Comparison of ENCODE assay signal across 8 mouse cellular contexts in the genomic region with DNA sequence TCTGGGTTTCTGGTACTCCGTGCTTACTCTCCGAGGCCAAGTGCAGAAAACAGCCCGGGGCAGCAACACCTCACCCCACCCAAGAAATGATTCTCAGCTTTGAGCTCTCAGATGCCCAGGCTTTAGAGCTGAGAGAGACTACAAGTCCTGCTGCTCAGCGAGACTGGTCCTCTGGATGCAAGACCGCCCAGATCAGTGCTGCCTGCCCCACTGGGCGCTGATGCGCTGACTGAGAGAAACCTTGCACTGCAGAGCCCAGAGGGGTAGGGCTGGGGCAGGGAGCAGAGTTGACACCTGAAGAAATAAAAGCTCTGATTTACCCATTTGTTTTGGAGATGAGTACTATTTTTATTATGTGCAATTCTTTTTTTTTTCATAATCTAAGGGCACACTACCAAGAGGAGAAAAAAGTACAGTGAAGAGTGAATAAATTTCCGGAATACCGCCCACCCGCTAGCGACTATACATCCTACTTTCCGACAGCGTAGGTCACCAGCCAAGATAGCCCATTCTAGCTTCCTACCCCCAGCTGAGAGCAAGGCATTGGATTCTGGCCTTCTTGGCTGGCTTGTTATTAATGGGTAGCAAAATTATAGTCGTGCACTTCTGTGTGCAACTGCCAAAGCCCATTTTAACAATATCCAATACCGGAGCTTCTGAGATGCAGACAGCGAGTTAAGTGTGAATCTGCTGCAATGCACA. TPM values are rescaled to one million over a fixed set of nuclear protein-coding genes. Genes with fewer than 3 reads are reported as not detected.
DNase-seq lines count a peak whose midpoint lies in the region; ATAC-seq and TF ChIP-seq lines count a peak whose summit lies in the region.

Gene Arpp21 (minus strand): TSS at position 243 of the 702 bp plus-strand sequence.

- H3K4me1 ChIP-seq in forebrain, embryonic 10.5 days = peaks cover 20% of the 10 kb centered on the region
- peaks cover 11% of the 10 kb centered on the region; the same call in 1 of the 2 replicates for H3K4me1 ChIP-seq in neural tube, embryonic 15.5 days

- peak within 1 kb of the TSS; percentile 77 for H3K4me3 ChIP-seq in layer of hippocampus, adult 2 months
- peak within 1 kb of the TSS; percentile 64 for H3K4me3 ChIP-seq in forebrain, embryonic 10.5 days
- H3K4me3 ChIP-seq in neural tube, embryonic 15.5 days (replicated peaks) = peak within 1 kb of the TSS; percentile 52

- intact Hi-C loops in left cerebral cortex, postnatal 10 days (cut with DNase I) = loop anchor here (10.0 kb wide), 3 partner anchors 489 to 1409 kb away; no protein-coding TSS in a partner anchor

- peak within 1 kb of the TSS; percentile 98 for H3K27ac ChIP-seq in layer of hippocampus, adult 2 months
- peak within 1 kb of the TSS; percentile 80 for H3K27ac ChIP-seq in forebrain, embryonic 10.5 days
- H3K27ac ChIP-seq in neural tube, embryonic 15.5 days (replicated peaks) = peak within 1 kb of the TSS; percentile 94

- no peak for TF ChIP-seq CTCF in layer of hippocampus, adult 2 months (conservative IDR thresholded peaks at IDR 0.05)
- TF ChIP-seq CTCF in brain, embryonic 14.5 days (IDR thresholded peaks at IDR 0.05; ENCODE audit: borderline replicate concordance, extremely low read depth, insufficient read depth, insufficient read length) = no peak

- H3K36me3 ChIP-seq in forebrain, embryonic 10.5 days (replicated peaks) = no peaks in the 10 kb centered on the region
- no peaks in the 10 kb centered on the region for H3K36me3 ChIP-seq in neural tube, embryonic 15.5 days

- no peak for TF ChIP-seq POLR2A in brain, embryonic 14.5 days (IDR thresholded peaks at IDR 0.05; ENCODE audit: borderline replicate concordance, extremely low read depth, insufficient read depth, insufficient read length, poor library complexity, severe bottlenecking)

- H3K4me2 ChIP-seq in neural tube, embryonic 15.5 days = peak within 1 kb of the TSS; percentile 61

- H3K9me3 ChIP-seq in forebrain, embryonic 10.5 days = no peaks in the 10 kb centered on the region
- H3K9me3 ChIP-seq in neural tube, embryonic 15.5 days (replicated peaks) = no peaks in the 10 kb centered on the region

- H3K27me3 ChIP-seq in forebrain, embryonic 10.5 days (ENCODE audit: poor library complexity, severe bottlenecking) = peaks cover 80% of the 10 kb centered on the region
- H3K27me3 ChIP-seq in neural tube, embryonic 15.5 days (replicated peaks) = no peaks in the 10 kb centered on the region

- peak; percentile 74 for ATAC-seq in neural tube, embryonic 15.5 days (ENCODE audit: low FRiP score)

- DNase-seq in layer of hippocampus, adult 2 months (ENCODE audit: low spot score in 2 of 2) = peak in 1 of 2 experiments; percentile 38
- no peak for DNase-seq in layer of hippocampus, adult 11-12 months (ENCODE audit: low spot score)
- DNase-seq in brain, embryonic 14.5 days (ENCODE audit: low read depth) = peak; percentile 41
- DNase-seq in forebrain, embryonic 10.5 days (ENCODE audit: extremely low spot score, low spot score) = no peak
- DNase-seq in left cerebral cortex, postnatal 10 days (ENCODE audit: extremely low spot score in 1 of 2, low spot score in 2 of 2) = peak in 1 of 2 experiments; percentile 47
- no peak for DNase-seq in kidney, adult 8-10 months
- DNase-seq in urinary bladder, postnatal 10 days (ENCODE audit: low spot score) = no peak

- peak within 1 kb of the TSS; percentile 65 for H3K9ac ChIP-seq in neural tube, embryonic 15.5 days (replicated peaks)

- 15% methylated on average over 16 of the region's 16 CpGs for WGBS in forebrain, embryonic 10.5 days
- 12% methylated on average over 16 of the region's 16 CpGs for WGBS in neural tube, embryonic 15.5 days

RNA-seq across cellular contexts. Expression of gene Arpp21, which starts in this region (rescaled TPM):
- 100 to 1,000 TPM; 242 to 245 TPM for total RNA-seq in layer of hippocampus, adult 2 months (2021)
- polyA plus RNA-seq in brain, embryonic 14.5 days (2012; rRNA removed) = 47.1 and 48.1 TPM in 2 replicates
- 0.20 and 1.4 TPM in 2 replicates for polyA plus RNA-seq in forebrain, embryonic 10.5 days (2016; fragmentation: Nextera tagmentation; extraction: Ambion mirVana)
- 100 to 1,000 TPM; 705 to 707 TPM for total RNA-seq in left cerebral cortex, postnatal 10 days (2021)
- polyA plus RNA-seq in neural tube, embryonic 15.5 days (2015; fragmentation: Nextera tagmentation; extraction: Ambion mirVana) = 50.8 and 68.1 TPM in 2 replicates

Comparison
In these comparisons a context has a peak if more than half of its experiments do, and no peak if none do; other contexts are left out.
1. RNA of gene Arpp21 (polyA plus RNA-seq): 50.8 to 68.1 TPM in neural tube, embryonic 15.5 days and 47.1 to 48.1 TPM in brain, embryonic 14.5 days; 0.20 to 1.4 TPM in forebrain, embryonic 10.5 days; every median in the first group is over 10 times any median in the second.
2. Peak in every context shown above with its lines, with median percentiles within 50 percentile points of each other: H3K27ac ChIP-seq and H3K4me3 ChIP-seq.